Mouse (Mus musculus): ENCODE measurements around the gene Nos1ap. TPM values are rescaled to one million over a fixed set of nuclear protein-coding genes. Genes with fewer than 3 reads are reported as not detected.

The Nos1ap gene
- polyA plus RNA-seq, 1 experiment from 2014 or later = 7.9 TPM

DNA sequence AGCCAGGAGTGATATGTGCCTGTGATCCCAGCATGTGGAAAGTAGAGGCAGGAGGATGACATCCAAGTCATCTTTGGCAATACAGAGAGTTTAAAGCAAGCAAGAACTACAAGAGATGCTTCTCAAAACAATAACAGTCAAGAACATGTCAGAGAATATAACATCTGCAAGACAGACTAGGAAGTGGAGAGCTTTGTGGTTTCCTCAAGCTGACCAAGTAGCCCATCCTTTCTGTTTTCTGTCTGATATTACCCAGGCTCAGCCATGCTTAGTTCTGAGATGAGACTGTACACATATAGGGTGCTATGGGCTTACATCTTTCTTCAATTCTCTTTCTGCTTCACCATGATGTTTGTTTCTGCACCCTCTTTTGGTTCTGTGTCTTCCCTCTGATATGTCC is 316.4 kb downstream of the Nos1ap start:
- TF ChIP-seq CTCF (IDR thresholded peaks at IDR 0.05; ENCODE audit: low read depth) = no peak
- no peak overlapping the region for H3K4me2 ChIP-seq

GRCm38 (mm10) chr1:170270696-170271095 is 319.0 kb downstream of the Nos1ap start:
- TF ChIP-seq CTCF (IDR thresholded peaks at IDR 0.05; ENCODE audit: low read depth) = no peak
- Histone ChIP-seq H3K4me2 (no peak overlapping the region), H3K4me1 (ENCODE audit: insufficient read depth) (no peaks in the 10 kb centered on the region), H3K27me3 (ENCODE audit: insufficient read depth, low read length) (no peaks in the 10 kb centered on the region), H3K36me3 (ENCODE audit: insufficient read depth) (no peaks in the 10 kb centered on the region), H3K9me3 (ENCODE audit: low read depth, low read length) (no peaks in the 10 kb centered on the region; the same call in 1 of the 2 replicates), H3K27ac (ENCODE audit: low read depth) (no peak overlapping the region), H3K9ac (no peak overlapping the region), H3K4me3 (ENCODE audit: low read depth, low read length) (no peak overlapping the region)
- ATAC-seq (ENCODE audit: insufficient read depth) (no peak), DNase-seq (no peak)
- 75% methylated on average over 4 of the region's 4 CpGs for WGBS

More for the DNA sequence above, 316.4 kb downstream of the Nos1ap start:
- Histone ChIP-seq H3K9ac (no peak overlapping the region), H3K9me3 (ENCODE audit: low read depth, low read length) (no peaks in the 10 kb centered on the region; the same call in 1 of the 2 replicates), H3K27ac (ENCODE audit: low read depth) (no peak overlapping the region), H3K36me3 (ENCODE audit: insufficient read depth) (no peaks in the 10 kb centered on the region), H3K4me1 (ENCODE audit: insufficient read depth) (no peaks in the 10 kb centered on the region), H3K27me3 (ENCODE audit: insufficient read depth, low read length) (no peaks in the 10 kb centered on the region), H3K4me3 (ENCODE audit: low read depth, low read length) (no peak overlapping the region)
- ATAC-seq (ENCODE audit: insufficient read depth) = no peak
- DNase-seq = no peak

GRCm38 (mm10) chr1:170270281-170270680 is 319.4 kb downstream of the Nos1ap start:
- ATAC-seq (ENCODE audit: insufficient read depth) (no peak), DNase-seq (no peak)
- Histone ChIP-seq H3K9me3 (ENCODE audit: low read depth, low read length) (no peaks in the 10 kb centered on the region), H3K27ac (ENCODE audit: low read depth) (no peak overlapping the region), H3K4me3 (ENCODE audit: low read depth, low read length) (no peak overlapping the region), H3K9ac (no peak overlapping the region), H3K27me3 (ENCODE audit: insufficient read depth, low read length) (no peaks in the 10 kb centered on the region), H3K36me3 (ENCODE audit: insufficient read depth) (no peaks in the 10 kb centered on the region), H3K4me1 (ENCODE audit: insufficient read depth) (no peaks in the 10 kb centered on the region), H3K4me2 (no peak overlapping the region)
- 81% methylated on average over 6 of the region's 6 CpGs for WGBS
- no peak for TF ChIP-seq CTCF (IDR thresholded peaks at IDR 0.05; ENCODE audit: low read depth)

DNA sequence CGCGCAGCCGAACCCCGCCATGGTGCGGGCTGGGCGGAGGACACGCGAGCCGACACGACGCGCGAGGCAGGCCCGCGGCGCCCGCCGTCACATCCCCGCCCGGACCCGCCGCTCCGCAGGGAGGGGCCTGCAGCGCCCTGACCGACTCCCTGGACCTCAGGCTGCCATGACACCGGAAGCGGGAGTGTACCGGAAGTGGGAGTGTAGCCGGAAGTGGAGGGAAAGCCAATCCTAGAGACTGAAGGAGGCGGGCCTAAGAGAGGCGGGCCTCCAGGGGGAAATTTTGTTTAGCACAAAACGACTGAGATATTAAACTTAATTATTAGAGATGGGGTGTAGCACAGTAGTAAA is 334.1 kb downstream of the Nos1ap start:
- peak overlapping the region; percentile 67 for H3K4me2 ChIP-seq
- H3K9me3 ChIP-seq (ENCODE audit: low read depth, low read length) = no peaks in the 10 kb centered on the region
- no peak for TF ChIP-seq CTCF (IDR thresholded peaks at IDR 0.05; ENCODE audit: low read depth)
- peak overlapping the region; percentile 42; the same call in 1 of the 2 replicates for H3K27ac ChIP-seq (ENCODE audit: low read depth)
- H3K4me3 ChIP-seq (ENCODE audit: low read depth, low read length) = peak overlapping the region; percentile 66
- DNase-seq (peak; percentile 92), ATAC-seq (ENCODE audit: insufficient read depth) (peak; percentile 99)
- H3K4me1 ChIP-seq (ENCODE audit: insufficient read depth) = no peaks in the 10 kb centered on the region
- 4% methylated on average over 30 of the region's 32 CpGs for WGBS
- no peaks in the 10 kb centered on the region for H3K27me3 ChIP-seq (ENCODE audit: insufficient read depth, low read length)
- H3K9ac ChIP-seq = peak overlapping the region; percentile 72
- H3K36me3 ChIP-seq (ENCODE audit: insufficient read depth) = no peaks in the 10 kb centered on the region

GRCm38 (mm10) chr1:170254893-170255559 is 334.6 kb downstream of the Nos1ap start:
- Histone ChIP-seq H3K9me3 (ENCODE audit: low read depth, low read length) (no peaks in the 10 kb centered on the region), H3K9ac (peak overlapping the region; percentile 72), H3K27ac (ENCODE audit: low read depth) (peak overlapping the region; percentile 42; the same call in 1 of the 2 replicates), H3K4me2 (peak overlapping the region; percentile 67), H3K36me3 (ENCODE audit: insufficient read depth) (no peaks in the 10 kb centered on the region), H3K27me3 (ENCODE audit: insufficient read depth, low read length) (no peaks in the 10 kb centered on the region), H3K4me3 (ENCODE audit: low read depth, low read length) (peak overlapping the region; percentile 66), H3K4me1 (ENCODE audit: insufficient read depth) (no peaks in the 10 kb centered on the region)
- no peak for TF ChIP-seq CTCF (IDR thresholded peaks at IDR 0.05; ENCODE audit: low read depth)
- peak; percentile 91 for ATAC-seq (ENCODE audit: insufficient read depth)
- WGBS = 28% methylated on average over 25 of the region's 30 CpGs
- DNase-seq = peak; percentile 6

Other genes with a start within 250 kb of the Nos1ap start
- gene Olfml2b, start 54.7 kb upstream of the Nos1ap start, polyA plus RNA-seq (2014; fragmentation: Nextera tagmentation; extraction: Ambion mirVana) = 18.8 and 19.9 TPM in 2 replicates

Measured in lung, embryonic 14.5 days (tissue).